Mouse (Mus musculus) liver, embryonic 14.5 days (tissue): ENCODE data around the gene Hsf2.

Experiments used
- CTCF ChIP-seq: IDR thresholded peaks from 2 replicates; pipeline ENCODE4 v1.5.1; 2016; ENCODE audit warnings: antibody characterized with exemption, low read depth, control low read depth
- EP300 ChIP-seq: IDR thresholded peaks from 2 replicates; pipeline ENCODE4 v1.6.1; 2016; ENCODE audit warnings: antibody characterized with exemption, low read depth

- TF ChIP-seq CTCF (no peak), EP300 (no peak)
Observed at GRCm38 (mm10) chr10:57465768-57466167, 20.4 kb upstream of the Hsf2 start.
